Mouse (Mus musculus): ENCODE data around the gene Gin1.

GRCm38 (mm10) chr1:97833466-97834353 lies 63.7 kb downstream of the Gin1 start:
- TF ChIP-seq CTCF (IDR thresholded peaks at IDR 0.05; ENCODE audit: low read depth), result no peak
- no peak for TF ChIP-seq EP300 (IDR thresholded peaks at IDR 0.05; ENCODE audit: low read depth)
